Mouse (Mus musculus): ENCODE data around the gene Tsnax.
A peak's percentile ranks its signal among the peaks of the same experiment; 100 is the strongest.

The Tsnax gene

GRCm38 (mm10) chr8:125080388-125081344 lies 67.9 kb downstream of the Tsnax start:
- no peak for DNase-seq (ENCODE audit: low read depth, low spot score)

DNA sequence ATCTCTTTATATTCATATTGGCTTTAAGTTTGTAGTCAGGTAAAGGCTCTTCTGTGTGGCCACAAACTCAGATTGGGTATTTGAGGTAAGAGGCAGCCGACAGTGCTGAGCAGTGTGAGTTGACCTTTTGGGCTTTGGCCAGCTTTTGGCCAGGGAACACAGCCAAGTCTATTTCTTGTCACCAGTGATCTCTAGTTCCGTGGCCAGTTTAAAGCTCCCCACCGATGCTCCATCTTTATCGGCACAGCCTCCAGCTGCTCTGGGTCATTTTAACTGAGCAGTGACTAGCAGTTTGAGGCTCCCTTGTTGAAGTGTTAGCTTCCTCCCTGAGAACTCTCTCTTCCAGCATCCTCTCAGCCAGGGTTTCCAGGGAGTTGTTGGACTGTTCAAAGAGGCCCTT lies 70.9 kb downstream of the Tsnax start:
- peak; percentile 22 for DNase-seq (ENCODE audit: low read depth, low spot score)

Measured in 3T3-L1 (cell line).